In genomic region chr12:5191206-5191605, GRCm38 (mm10) we compare ENCODE assay signal across 12 mouse cellular contexts.
DNase-seq lines count a peak whose midpoint lies in the region; ATAC-seq and TF ChIP-seq lines count a peak whose summit lies in the region.
"Had no signal": no experiment of that assay in that cellular context is flagged by ENCODE, and none has a peak within 500 bp of the region (broad histone marks: within the 10 kb centered on the region; RNA-seq: fewer than 3 reads in every experiment).

No protein-coding gene starts in this region.

- no peak overlapping the region for H3K9ac ChIP-seq in kidney, embryonic 16.5 days (replicated peaks; ENCODE audit: low read length)
- no peak overlapping the region for H3K9ac ChIP-seq in embryonic facial prominence, embryonic 12.5 days
- H3K9ac ChIP-seq: liver, embryonic 13.5 days had no signal

- peaks cover 54% of the 10 kb centered on the region for H3K4me1 ChIP-seq in heart, embryonic 10.5 days
- H3K4me1 ChIP-seq in kidney, embryonic 16.5 days (ENCODE audit: insufficient read depth, low read length), result peaks cover 20% of the 10 kb centered on the region
- no peaks in the 10 kb centered on the region; the same call in 1 of the 2 replicates for H3K4me1 ChIP-seq in kidney, adult 2 months (ENCODE audit: control insufficient read depth, insufficient read depth, low read length)
- peaks cover 54% of the 10 kb centered on the region for H3K4me1 ChIP-seq in embryonic facial prominence, embryonic 12.5 days

- no peak for ATAC-seq in kidney, embryonic 16.5 days (ENCODE audit: low FRiP score, low TSS enrichment)
- ATAC-seq in embryonic facial prominence, embryonic 12.5 days (ENCODE audit: insufficient number of reproducible peaks, insufficient read depth, low FRiP score, low TSS enrichment), result no peak

- no peak overlapping the region for H3ac ChIP-seq in myocyte (ENCODE audit: control insufficient read depth, insufficient read length)

- H3K79me2 ChIP-seq in myocyte (ENCODE audit: control insufficient read depth, insufficient read depth), result no peaks in the 10 kb centered on the region

- no peak for TF ChIP-seq CTCF in kidney, adult 2 months (conservative IDR thresholded peaks at IDR 0.05; ENCODE audit: insufficient read depth, insufficient read length, low read depth, low read length)

- no peak for DNase-seq in heart, embryonic 10.5 days (ENCODE audit: low spot score)
- DNase-seq in heart, postnatal 4 days, result no peak
- DNase-seq in kidney, adult 2 months, result no peak
- DNase-seq in right cerebral cortex, adult 2 months (ENCODE audit: low spot score in 2 of 2), result no peak
- DNase-seq in adrenal gland, adult 18-20 months (ENCODE audit: low spot score in 2 of 2), result no peak
- DNase-seq: B cell, adult 2 months; liver, embryonic 13.5 days; right cerebral cortex, postnatal 14 days had no signal

- H3K27me3 ChIP-seq in heart, embryonic 10.5 days (ENCODE audit: insufficient read depth, poor library complexity, severe bottlenecking), result no peaks in the 10 kb centered on the region
- H3K27me3 ChIP-seq in kidney, embryonic 16.5 days (ENCODE audit: insufficient read depth, low read length), result no peaks in the 10 kb centered on the region
- H3K27me3 ChIP-seq in kidney, adult 2 months (replicated peaks; ENCODE audit: control insufficient read depth, insufficient read depth, low read length), result no peaks in the 10 kb centered on the region
- H3K27me3 ChIP-seq in embryonic facial prominence, embryonic 12.5 days, result no peaks in the 10 kb centered on the region
- H3K27me3 ChIP-seq in myocyte (ENCODE audit: control insufficient read depth, insufficient read depth, insufficient read length), result no peaks in the 10 kb centered on the region
- H3K27me3 ChIP-seq: liver, embryonic 13.5 days had no signal

- no peak overlapping the region for H3K4me2 ChIP-seq in kidney, embryonic 16.5 days (replicated peaks; ENCODE audit: low read depth, low read length)
- peak overlapping the region; percentile 5; the same call in 1 of the 2 replicates for H3K4me2 ChIP-seq in embryonic facial prominence, embryonic 12.5 days (replicated peaks)
- peak overlapping the region; percentile 48 for H3K4me2 ChIP-seq in myocyte (ENCODE audit: low read depth)
- H3K4me2 ChIP-seq: liver, embryonic 13.5 days had no signal

- 64% methylated on average over 4 of the region's 4 CpGs for WGBS in heart, embryonic 10.5 days
- 53% methylated on average over 4 of the region's 4 CpGs for WGBS in kidney, embryonic 16.5 days
- WGBS in kidney, adult 2 months, result 90% methylated on average over 4 of the region's 4 CpGs
- WGBS in embryonic facial prominence, embryonic 12.5 days, result 36% methylated on average over 4 of the region's 4 CpGs

- H3K9me3 ChIP-seq in heart, embryonic 10.5 days, result no peaks in the 10 kb centered on the region
- H3K9me3 ChIP-seq in kidney, embryonic 16.5 days (ENCODE audit: low read length), result no peaks in the 10 kb centered on the region
- no peaks in the 10 kb centered on the region for H3K9me3 ChIP-seq in embryonic facial prominence, embryonic 12.5 days
- H3K9me3 ChIP-seq: liver, embryonic 13.5 days; megakaryocyte, embryonic 14.5 days had no signal

- H3K4me3 ChIP-seq in heart, embryonic 10.5 days, result no peak overlapping the region
- no peak overlapping the region for H3K4me3 ChIP-seq in kidney, embryonic 16.5 days (ENCODE audit: low read length)
- H3K4me3 ChIP-seq in kidney, adult 2 months (ENCODE audit: insufficient read depth, low read depth, low read length), result no peak overlapping the region
- no peak overlapping the region for H3K4me3 ChIP-seq in embryonic facial prominence, embryonic 12.5 days
- H3K4me3 ChIP-seq in myocyte, result no peak overlapping the region
- H3K4me3 ChIP-seq: liver, embryonic 13.5 days; megakaryocyte, embryonic 14.5 days had no signal

- peak overlapping the region; percentile 85 for H3K27ac ChIP-seq in heart, embryonic 10.5 days
- H3K27ac ChIP-seq in kidney, embryonic 16.5 days (ENCODE audit: low read length), result peak overlapping the region; percentile 58; the same call in 1 of the 2 replicates
- H3K27ac ChIP-seq in kidney, adult 2 months (ENCODE audit: insufficient read depth, low read depth, low read length), result no peak overlapping the region
- peak overlapping the region; percentile 76 for H3K27ac ChIP-seq in embryonic facial prominence, embryonic 12.5 days
- H3K27ac ChIP-seq: liver, embryonic 13.5 days had no signal

- TF ChIP-seq POLR2A in kidney, adult 2 months (IDR thresholded peaks at IDR 0.05; ENCODE audit: low read depth, low read length), result no peak
- TF ChIP-seq POLR2A in myocyte (IDR thresholded peaks at IDR 0.05; ENCODE audit: insufficient read length, low read depth), result no peak

- no peaks in the 10 kb centered on the region for H3K36me3 ChIP-seq in heart, embryonic 10.5 days
- no peaks in the 10 kb centered on the region for H3K36me3 ChIP-seq in kidney, embryonic 16.5 days (ENCODE audit: insufficient read depth, low read length)
- H3K36me3 ChIP-seq in kidney, adult 2 months (ENCODE audit: control insufficient read depth, insufficient read depth, low read length), result no peaks in the 10 kb centered on the region
- no peaks in the 10 kb centered on the region for H3K36me3 ChIP-seq in embryonic facial prominence, embryonic 12.5 days
- no peaks in the 10 kb centered on the region for H3K36me3 ChIP-seq in myocyte (ENCODE audit: control insufficient read depth, insufficient read depth)
- H3K36me3 ChIP-seq: liver, embryonic 13.5 days had no signal

TF ChIP-seq in myocyte, 11 proteins besides CTCF, POLR2A, EP300 and RAD21:
- TF ChIP-seq MYOD1 (IDR thresholded peaks at IDR 0.05; ENCODE audit: control insufficient read depth in 1 of 3, insufficient read length in 2 of 3, low read depth in 2 of 3), result peak in 1 of 3 experiments; percentile 38
- TF ChIP-seq E2F4 (IDR thresholded peaks at IDR 0.05; ENCODE audit: insufficient read depth), result no peak
TF ChIP-seq in myocyte: peak in this region for 1.
